Mouse (Mus musculus): ENCODE measurements around the gene Atrnl1. TPM values are rescaled to one million over a fixed set of nuclear protein-coding genes. Genes with fewer than 3 reads are reported as not detected.

Atrnl1 gene
- polyA plus RNA-seq, 1 experiment from 2014 or later = 4.5 TPM

DNA sequence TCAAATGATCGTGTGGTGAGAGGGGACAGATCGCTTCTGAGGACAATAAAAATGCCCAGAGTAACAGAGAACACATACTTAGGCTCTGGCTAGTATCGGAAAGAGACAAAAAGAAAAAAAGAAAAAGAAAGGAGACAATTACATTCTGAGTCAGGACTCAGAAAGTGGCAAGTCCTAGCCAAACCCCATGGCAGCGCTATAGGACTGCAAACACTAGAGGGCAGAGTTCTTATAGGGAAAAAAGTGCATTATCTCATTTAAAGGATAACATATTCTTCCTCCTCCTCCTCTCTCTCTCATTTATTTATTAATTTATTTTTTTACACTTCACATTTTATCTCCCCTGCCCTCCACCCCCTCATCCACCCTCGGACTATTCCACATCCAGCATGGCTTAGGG lies 461.6 kb downstream of the Atrnl1 start:
- no peak overlapping the region for H3K4me3 ChIP-seq
- no peak overlapping the region for H3K27ac ChIP-seq
- no peaks in the 10 kb centered on the region for H3K9me3 ChIP-seq
- DNase-seq (ENCODE audit: low spot score) = no peak
- no peaks in the 10 kb centered on the region for H3K27me3 ChIP-seq (ENCODE audit: insufficient read depth, poor library complexity, severe bottlenecking)
- H3K4me1 ChIP-seq (replicated peaks) = peaks cover 14% of the 10 kb centered on the region
- H3K36me3 ChIP-seq = no peaks in the 10 kb centered on the region
- WGBS = 82% methylated on average over 5 of the region's 5 CpGs

DNA sequence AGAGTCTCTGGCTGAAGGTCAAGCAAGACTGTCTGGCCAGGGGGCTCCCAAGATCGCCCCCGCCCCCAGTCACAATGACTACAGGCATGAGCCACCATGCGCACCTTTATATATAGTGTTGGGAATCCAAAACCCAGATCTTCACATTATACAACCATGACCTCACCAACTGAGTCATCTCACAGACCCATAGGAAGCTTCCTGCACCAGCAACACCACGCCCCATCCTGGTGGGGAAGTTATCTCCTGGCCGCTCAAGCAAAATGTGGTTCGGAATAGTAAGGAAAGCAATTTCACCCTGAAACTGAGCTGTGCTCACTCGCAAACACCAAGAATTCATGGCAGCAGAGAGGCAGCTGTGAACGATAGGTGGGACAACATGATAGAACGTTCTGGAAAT lies 462.0 kb downstream of the Atrnl1 start:
- no peak for DNase-seq (ENCODE audit: low spot score)
- Histone ChIP-seq H3K27ac (no peak overlapping the region), H3K36me3 (no peaks in the 10 kb centered on the region), H3K4me1 (replicated peaks) (peaks cover 14% of the 10 kb centered on the region), H3K4me3 (no peak overlapping the region), H3K9me3 (no peaks in the 10 kb centered on the region), H3K27me3 (ENCODE audit: insufficient read depth, poor library complexity, severe bottlenecking) (no peaks in the 10 kb centered on the region)
- 95% methylated on average over 9 of the region's 9 CpGs for WGBS

DNA sequence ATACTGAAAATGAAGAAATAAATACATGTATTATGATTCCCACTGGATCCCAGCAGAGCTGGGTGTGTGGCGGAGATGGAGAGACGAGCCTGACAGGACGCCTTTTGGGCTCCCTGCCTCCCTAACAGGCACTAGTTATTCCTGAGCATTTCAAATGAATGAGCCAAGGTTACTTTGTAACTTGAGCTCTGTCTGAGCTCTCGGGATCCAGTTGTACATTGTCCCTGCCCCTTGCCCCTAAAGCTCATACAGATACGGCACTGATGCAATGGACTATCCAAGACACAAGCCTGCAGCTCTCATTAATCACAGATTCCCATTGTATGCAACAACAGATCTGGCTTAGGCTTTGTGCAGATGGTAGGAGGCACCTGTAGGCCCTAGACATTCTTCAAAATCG lies 464.4 kb downstream of the Atrnl1 start:
- H3K9me3 ChIP-seq = no peaks in the 10 kb centered on the region
- H3K4me1 ChIP-seq (replicated peaks) = peaks cover 10% of the 10 kb centered on the region
- no peak overlapping the region for H3K27ac ChIP-seq
- no peak overlapping the region for H3K4me3 ChIP-seq
- no peaks in the 10 kb centered on the region for H3K36me3 ChIP-seq
- 54% methylated on average over 6 of the region's 6 CpGs for WGBS
- DNase-seq (ENCODE audit: low spot score) = no peak
- no peaks in the 10 kb centered on the region for H3K27me3 ChIP-seq (ENCODE audit: insufficient read depth, poor library complexity, severe bottlenecking)

DNA sequence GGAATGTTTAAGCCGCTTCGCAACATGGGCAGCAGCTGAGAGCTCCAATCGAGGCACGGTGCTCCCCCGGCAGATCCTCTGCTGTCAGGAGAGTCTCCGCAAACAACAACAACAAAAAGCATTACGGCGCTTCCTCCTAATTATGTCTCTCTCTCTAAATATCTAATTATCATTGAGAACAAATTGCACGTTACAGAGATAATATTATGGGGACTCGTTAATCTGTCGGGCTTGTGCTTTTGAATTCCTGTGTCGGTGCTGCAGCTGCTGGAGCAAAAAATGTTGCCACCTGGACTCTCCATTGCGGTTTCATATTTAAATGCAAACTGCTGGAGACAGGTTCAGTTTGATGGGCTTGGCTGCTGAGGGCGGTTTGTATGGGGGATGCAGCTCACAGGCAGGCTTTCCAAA lies 466.1 kb downstream of the Atrnl1 start:
- Histone ChIP-seq H3K4me3 (no peak overlapping the region), H3K27ac (no peak overlapping the region), H3K9me3 (no peaks in the 10 kb centered on the region), H3K4me1 (replicated peaks) (peaks cover 10% of the 10 kb centered on the region), H3K36me3 (no peaks in the 10 kb centered on the region), H3K27me3 (ENCODE audit: insufficient read depth, poor library complexity, severe bottlenecking) (no peaks in the 10 kb centered on the region)
- WGBS = 75% methylated on average over 14 of the region's 14 CpGs
- DNase-seq (ENCODE audit: low spot score) = no peak

- DNase-seq (ENCODE audit: low spot score) = no peak
Measured at GRCm38 (mm10) chr19:58077529-58078070, 466.8 kb downstream of the Atrnl1 start.

GRCm38 (mm10) chr19:58080168-58080567 lies 469.3 kb downstream of the Atrnl1 start:
- H3K4me1 ChIP-seq (replicated peaks) = peaks cover 4% of the 10 kb centered on the region
- H3K27me3 ChIP-seq (ENCODE audit: insufficient read depth, poor library complexity, severe bottlenecking) = no peaks in the 10 kb centered on the region
- no peaks in the 10 kb centered on the region for H3K9me3 ChIP-seq
- DNase-seq (ENCODE audit: low spot score) = no peak
- 95% methylated on average over 6 of the region's 6 CpGs for WGBS
- no peak overlapping the region for H3K4me3 ChIP-seq
- no peak overlapping the region for H3K27ac ChIP-seq
- H3K36me3 ChIP-seq = no peaks in the 10 kb centered on the region

More at GRCm38 (mm10) chr19:58077529-58078070, 466.8 kb downstream of the Atrnl1 start:
- Histone ChIP-seq H3K9me3 (no peaks in the 10 kb centered on the region), H3K27ac (no peak overlapping the region), H3K4me1 (replicated peaks) (peaks cover 10% of the 10 kb centered on the region), H3K36me3 (no peaks in the 10 kb centered on the region), H3K27me3 (ENCODE audit: insufficient read depth, poor library complexity, severe bottlenecking) (no peaks in the 10 kb centered on the region), H3K4me3 (no peak overlapping the region)
- WGBS = 89% methylated on average over 10 of the region's 10 CpGs

- Histone ChIP-seq H3K4me1 (replicated peaks) (no peaks in the 10 kb centered on the region), H3K27me3 (ENCODE audit: insufficient read depth, poor library complexity, severe bottlenecking) (no peaks in the 10 kb centered on the region), H3K9me3 (no peaks in the 10 kb centered on the region), H3K36me3 (no peaks in the 10 kb centered on the region), H3K4me3 (no peak overlapping the region), H3K27ac (no peak overlapping the region)
- no peak for DNase-seq (ENCODE audit: low spot score)
- 95% methylated on average over 19 of the region's 19 CpGs for WGBS
Measured at GRCm38 (mm10) chr19:58082751-58083150, 471.9 kb downstream of the Atrnl1 start.

DNA sequence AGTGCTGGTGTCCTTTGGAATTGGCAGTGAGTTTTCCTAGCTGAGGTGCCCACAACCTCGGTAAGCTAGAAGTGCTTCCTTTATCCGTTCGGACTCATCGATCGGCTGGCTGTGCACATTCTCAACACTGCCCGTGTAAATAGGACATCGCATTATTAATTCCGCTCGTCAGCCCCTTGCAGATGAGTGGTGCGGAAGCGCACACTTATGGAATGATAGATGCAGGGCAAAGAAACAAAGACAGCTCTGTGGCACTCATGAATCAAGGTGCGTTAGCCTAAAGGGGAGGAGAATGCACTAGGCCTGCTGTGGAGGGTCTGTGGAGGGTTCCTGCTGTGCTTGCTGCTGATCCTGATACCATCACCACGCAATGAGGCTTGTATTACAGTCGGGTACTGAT lies 474.0 kb downstream of the Atrnl1 start:
- H3K27me3 ChIP-seq (ENCODE audit: insufficient read depth, poor library complexity, severe bottlenecking) = no peaks in the 10 kb centered on the region
- DNase-seq (ENCODE audit: low spot score) = no peak
- no peaks in the 10 kb centered on the region for H3K36me3 ChIP-seq
- WGBS = 90% methylated on average over 14 of the region's 14 CpGs
- H3K9me3 ChIP-seq = no peaks in the 10 kb centered on the region
- no peak overlapping the region for H3K27ac ChIP-seq
- H3K4me3 ChIP-seq = no peak overlapping the region
- peaks cover 4% of the 10 kb centered on the region; the same call in 1 of the 2 replicates for H3K4me1 ChIP-seq (replicated peaks)

GRCm38 (mm10) chr19:58086734-58087133 lies 475.9 kb downstream of the Atrnl1 start:
- Histone ChIP-seq H3K4me1 (replicated peaks) (peaks cover 4% of the 10 kb centered on the region; the same call in 1 of the 2 replicates), H3K27ac (no peak overlapping the region), H3K27me3 (ENCODE audit: insufficient read depth, poor library complexity, severe bottlenecking) (no peaks in the 10 kb centered on the region), H3K36me3 (no peaks in the 10 kb centered on the region), H3K9me3 (no peaks in the 10 kb centered on the region), H3K4me3 (no peak overlapping the region)
- WGBS = 96% methylated on average over 8 of the region's 8 CpGs
- DNase-seq (ENCODE audit: low spot score) = no peak

DNA sequence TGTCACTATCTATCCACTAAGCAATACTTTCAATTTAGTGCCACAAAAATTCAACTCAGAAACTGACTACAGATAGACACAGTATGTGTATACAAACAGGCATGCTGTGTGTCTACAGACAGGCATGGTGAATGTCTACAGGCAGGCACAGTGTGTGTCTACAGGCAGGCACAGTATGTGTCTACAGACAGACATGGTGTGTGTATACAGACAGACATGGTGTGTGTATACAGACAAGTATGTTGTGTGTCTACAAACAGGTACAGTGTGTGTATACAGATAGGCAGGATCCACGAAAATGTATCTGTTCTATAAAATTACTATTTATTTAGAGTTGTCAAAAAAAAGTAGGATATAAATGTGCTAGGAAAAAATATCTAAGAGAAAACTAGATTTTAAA lies 477.1 kb downstream of the Atrnl1 start:
- Histone ChIP-seq H3K9me3 (no peaks in the 10 kb centered on the region), H3K27ac (no peak overlapping the region), H3K36me3 (no peaks in the 10 kb centered on the region), H3K27me3 (ENCODE audit: insufficient read depth, poor library complexity, severe bottlenecking) (no peaks in the 10 kb centered on the region), H3K4me1 (replicated peaks) (peaks cover 4% of the 10 kb centered on the region; the same call in 1 of the 2 replicates), H3K4me3 (no peak overlapping the region)
- no peak for DNase-seq (ENCODE audit: low spot score)
- WGBS = 90% methylated on average over 1 of the region's 1 CpGs

- no peaks in the 10 kb centered on the region for H3K27me3 ChIP-seq (ENCODE audit: insufficient read depth, poor library complexity, severe bottlenecking)
- DNase-seq (ENCODE audit: low spot score) = no peak
- 69% methylated on average over 7 of the region's 7 CpGs for WGBS
- peaks cover 4% of the 10 kb centered on the region; the same call in 1 of the 2 replicates for H3K4me1 ChIP-seq (replicated peaks)
- H3K9me3 ChIP-seq = no peaks in the 10 kb centered on the region
- no peak overlapping the region for H3K27ac ChIP-seq
- H3K4me3 ChIP-seq = no peak overlapping the region
- H3K36me3 ChIP-seq = no peaks in the 10 kb centered on the region
Measured at GRCm38 (mm10) chr19:58088433-58088832, 477.6 kb downstream of the Atrnl1 start.

GRCm38 (mm10) chr19:58091911-58092310 lies 481.1 kb downstream of the Atrnl1 start:
- Histone ChIP-seq H3K27ac (no peak overlapping the region), H3K27me3 (ENCODE audit: insufficient read depth, poor library complexity, severe bottlenecking) (no peaks in the 10 kb centered on the region), H3K4me1 (replicated peaks) (peaks cover 4% of the 10 kb centered on the region; the same call in 1 of the 2 replicates), H3K36me3 (no peaks in the 10 kb centered on the region), H3K4me3 (no peak overlapping the region), H3K9me3 (no peaks in the 10 kb centered on the region)
- no peak for DNase-seq (ENCODE audit: low spot score)
- WGBS = 94% methylated on average over 16 of the region's 16 CpGs

DNA sequence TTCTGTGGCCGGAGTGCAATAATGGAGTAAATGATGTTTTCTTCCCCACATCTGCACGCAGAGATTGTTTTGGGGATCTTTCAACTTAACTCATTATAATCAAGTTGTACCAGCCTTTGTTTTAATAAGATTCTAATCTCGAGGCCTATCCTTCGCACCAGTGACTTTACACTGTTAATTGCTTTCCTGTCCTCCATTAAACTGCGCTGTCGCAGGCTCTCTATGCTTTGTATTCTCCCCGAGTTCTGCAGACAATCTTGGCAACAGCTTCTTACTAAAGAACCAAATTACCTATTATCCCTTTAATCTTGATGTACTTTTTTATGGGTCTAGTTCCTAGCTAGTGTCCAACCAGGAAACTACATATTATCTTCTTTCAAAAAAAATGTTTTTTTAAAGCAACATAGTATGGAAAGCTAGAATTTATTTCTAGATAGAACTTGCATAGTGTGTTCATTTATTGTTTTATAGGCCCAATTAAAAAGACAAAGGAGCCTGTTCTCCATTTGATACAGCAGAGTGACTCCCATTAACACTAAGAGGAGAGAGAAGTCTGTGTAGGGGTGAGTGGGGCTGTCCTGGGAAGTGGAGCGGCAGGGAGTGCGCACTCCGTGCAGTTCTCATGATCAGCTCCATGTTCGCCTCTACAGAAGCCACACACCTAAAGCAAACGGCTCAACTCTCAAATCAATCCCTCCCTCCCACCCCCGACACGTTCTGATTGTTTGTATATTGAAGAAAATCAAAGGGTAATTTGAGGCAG lies 484.1 kb downstream of the Atrnl1 start:
- WGBS = 61% methylated on average over 14 of the region's 14 CpGs
- Histone ChIP-seq H3K36me3 (no peaks in the 10 kb centered on the region), H3K27me3 (ENCODE audit: insufficient read depth, poor library complexity, severe bottlenecking) (no peaks in the 10 kb centered on the region), H3K4me3 (no peak overlapping the region), H3K9me3 (no peaks in the 10 kb centered on the region), H3K27ac (no peak overlapping the region), H3K4me1 (replicated peaks) (no peaks in the 10 kb centered on the region)
- DNase-seq (ENCODE audit: low spot score) = no peak
